Mouse (Mus musculus) left cerebral cortex, adult 2 months (tissue): ENCODE measurements at regions not wholly inside any gene's neighbourhood (a gene's known extent, or its start where the extent isn't known, plus 50 kb on each side); places are given as distances from the start of the nearest gene placed in this dataset.
"Not testable (repeated sequence)": the region's sequence is repeated elsewhere in the genome, so short reads cannot be mapped to it uniquely, and the experiment has no call there.

Experiments used
- DNase-seq, 2 experiments: peaks; one replicate each; pipeline ENCODE4 v3.0.0; 2021 to 2022; ENCODE audit warnings: low spot score in 2 of 2, mixed read lengths in 1 of 2; ENCODE audit errors: extremely low spot score in 1 of 2
- H3K27ac ChIP-seq: fragments of 200-600 bp; 2 replicates; pipeline ENCODE4 v1.8.1; 2022
- H3K4me3 ChIP-seq: fragments of 200-600 bp; 2 replicates; pipeline ENCODE4 v1.8.1; 2022
- CTCF ChIP-seq: fragments of 200-600 bp; IDR thresholded peaks from 2 replicates; pipeline ENCODE4 v1.8.1; 2022; ENCODE audit warnings: antibody characterized with exemption, mild to moderate bottlenecking, moderate library complexity
- intact Hi-C: fragments of 180-260 bp; cut with DNase I; formaldehyde crosslinking; loops from one replicate; pipeline ENCODE4 v1.15.1; 2025

GRCm38 (mm10) chr3:21945775-21946174, 130.7 kb upstream of the Tbl1xr1 start:
- Histone ChIP-seq H3K27ac (no peak overlapping the region), H3K4me3 (no peak overlapping the region)
- intact Hi-C loops, result no loop called here
- TF ChIP-seq CTCF, result no peak
- DNase-seq, result no peak

- no peak for TF ChIP-seq CTCF
- Histone ChIP-seq H3K4me3 (no peak overlapping the region), H3K27ac (no peak overlapping the region)
- intact Hi-C loops, result no loop called here
- DNase-seq, result no peak
Measured at GRCm38 (mm10) chr3:21947320-21948073, 129.0 kb upstream of the Tbl1xr1 start.

GRCm38 (mm10) chr3:21948074-21948659, 128.3 kb upstream of the Tbl1xr1 start:
- Histone ChIP-seq H3K4me3 (no peak overlapping the region), H3K27ac (no peak overlapping the region)
- TF ChIP-seq CTCF, result no peak
- DNase-seq, result no peak
- intact Hi-C loops, result no loop called here

GRCm38 (mm10) chr3:21949459-21949858, 127.0 kb upstream of the Tbl1xr1 start:
- intact Hi-C loops, result no loop called here
- no peak overlapping the region for H3K4me3 ChIP-seq
- H3K27ac ChIP-seq, result no peak overlapping the region
- no peak for TF ChIP-seq CTCF
- no peak for DNase-seq

- TF ChIP-seq CTCF, result no peak
- H3K4me3 ChIP-seq, result no peak overlapping the region
- no peak overlapping the region for H3K27ac ChIP-seq
- DNase-seq, result no peak
- intact Hi-C loops, result no loop called here
Measured at GRCm38 (mm10) chr3:21950571-21950970, 125.9 kb upstream of the Tbl1xr1 start.

GRCm38 (mm10) chr3:21951446-21952285, 124.8 kb upstream of the Tbl1xr1 start:
- Histone ChIP-seq H3K4me3 (no peak overlapping the region), H3K27ac (no peak overlapping the region)
- intact Hi-C loops, result no loop called here
- no peak for TF ChIP-seq CTCF
- DNase-seq, result no peak

GRCm38 (mm10) chr3:21952695-21953415, 123.6 kb upstream of the Tbl1xr1 start:
- TF ChIP-seq CTCF, result no peak
- Histone ChIP-seq H3K4me3 (no peak overlapping the region), H3K27ac (no peak overlapping the region)
- intact Hi-C loops, result no loop called here
- no peak for DNase-seq

- no peak for TF ChIP-seq CTCF
- DNase-seq, result no peak
- Histone ChIP-seq H3K4me3 (no peak overlapping the region), H3K27ac (no peak overlapping the region)
- intact Hi-C loops, result no loop called here
Measured at GRCm38 (mm10) chr3:21953416-21953810, 123.0 kb upstream of the Tbl1xr1 start.

GRCm38 (mm10) chr3:21955681-21956080, 120.8 kb upstream of the Tbl1xr1 start:
- DNase-seq, result no peak
- Histone ChIP-seq H3K27ac (no peak overlapping the region), H3K4me3 (no peak overlapping the region)
- no peak for TF ChIP-seq CTCF
- intact Hi-C loops, result no loop called here

- intact Hi-C loops, DNase-seq, H3K27ac ChIP-seq, H3K4me3 ChIP-seq: not testable (repeated sequence)
Measured at GRCm38 (mm10) chr3:21957105-21957504, 119.3 kb upstream of the Tbl1xr1 start.

- H3K4me3 ChIP-seq, result no peak overlapping the region
- TF ChIP-seq CTCF, result no peak
- H3K27ac ChIP-seq, result no peak overlapping the region
- intact Hi-C loops, result no loop called here
- no peak for DNase-seq
Measured at GRCm38 (mm10) chr3:21958595-21959286, 117.7 kb upstream of the Tbl1xr1 start.
